Mouse (Mus musculus) kidney, embryonic 14.5 days (tissue): ENCODE results near the gene Elmsan1. TPM values are rescaled to one million over a fixed set of nuclear protein-coding genes. Genes with fewer than 3 reads are reported as not detected.

Source experiments
- ATAC-seq: fragments of 200-750 bp; cut with Nextera tagmentation; 2 replicates; pipeline ENCODE4 v1.8.0; 2017; ENCODE audit warnings: moderate number of reproducible peaks, mild to moderate bottlenecking, moderate TSS enrichment, moderate library complexity; ENCODE audit not compliant: low FRiP score, low TSS enrichment
- H3K27ac ChIP-seq: fragments of 300-500 bp; sonication (generic); 2 replicates; pipeline ENCODE4 v1.5.1; 2014; ENCODE audit warnings: low read depth, mild to moderate bottlenecking, low read length, moderate library complexity, mixed read lengths
- H3K27me3 ChIP-seq: fragments of 300-500 bp; sonication (generic); 2 replicates; pipeline ENCODE4 v1.6.1; 2014; ENCODE audit warnings: mild to moderate bottlenecking, low read length; ENCODE audit not compliant: control insufficient read depth, insufficient read depth
- H3K36me3 ChIP-seq: fragments of 300-500 bp; sonication (generic); 2 replicates; pipeline ENCODE4 v1.6.1; 2014; ENCODE audit warnings: low read length, mixed read lengths; ENCODE audit not compliant: control insufficient read depth, insufficient read depth
- H3K4me1 ChIP-seq: fragments of 300-500 bp; sonication (generic); 2 replicates; pipeline ENCODE4 v1.6.1; 2014; ENCODE audit warnings: low read length, mixed read lengths; ENCODE audit not compliant: control insufficient read depth, insufficient read depth
- H3K4me2 ChIP-seq: fragments of 300-500 bp; sonication (generic); replicated peaks from 2 replicates; pipeline ENCODE4 v1.6.1; 2014; ENCODE audit warnings: low read depth, mild to moderate bottlenecking, low read length
- H3K4me3 ChIP-seq: fragments of 300-500 bp; sonication (generic); 2 replicates; pipeline ENCODE4 v1.5.1; 2014; ENCODE audit warnings: mild to moderate bottlenecking, low read length
- H3K9ac ChIP-seq: fragments of 300-500 bp; sonication (generic); 2 replicates; pipeline ENCODE4 v1.6.1; 2014; ENCODE audit warnings: low read depth, mild to moderate bottlenecking, low read length, moderate library complexity
- H3K9me3 ChIP-seq: fragments of 300-500 bp; sonication (generic); 2 replicates; pipeline ENCODE4 v1.6.1; 2016; ENCODE audit warnings: low read length; ENCODE audit not compliant: control insufficient read depth
- whole genome bisulfite sequencing: fragments of 180-500 bp; shearing (Covaris S2); extraction: QIAGEN DNeasy Blood & Tissue Kit; methylation state at CpG from one replicate; pipeline ENCODE4 v1.1.7; 2014; 5-methylcytosine and 5-hydroxymethylcytosine counted together
- polyA plus RNA-seq: library from polyadenylated mRNA; unstranded; fragments of >200 nt; fragmentation: Nextera tagmentation; extraction: Ambion mirVana; gene quantifications from 2 replicates; pipeline ENCODE4 v1.2.1, GENCODE M21; 2014

Gene Elmsan1
- polyA plus RNA-seq, 1 experiment from 2014 or later = 9.3 TPM

GRCm38 (mm10) chr12:84152352-84153190 lies 66.1 kb downstream of the Elmsan1 start:
- no peak overlapping the region for H3K27ac ChIP-seq

GRCm38 (mm10) chr12:84151911-84152310 lies 66.8 kb downstream of the Elmsan1 start:
- H3K36me3 ChIP-seq = peaks cover 45% of the 10 kb centered on the region
- H3K4me3 ChIP-seq = no peak overlapping the region
- H3K4me2 ChIP-seq = no peak overlapping the region
- H3K27me3 ChIP-seq = no peaks in the 10 kb centered on the region
- no peak for ATAC-seq
- H3K9ac ChIP-seq = no peak overlapping the region
- no peak overlapping the region for H3K27ac ChIP-seq
- H3K4me1 ChIP-seq = 0 out of 2 replicates have a peak, but pooled peaks cover 12% of the 10 kb centered on the region
- 85% methylated on average over 10 of the region's 10 CpGs for WGBS
- no peaks in the 10 kb centered on the region for H3K9me3 ChIP-seq

More at GRCm38 (mm10) chr12:84152352-84153190, 66.1 kb downstream of the Elmsan1 start:
- H3K27me3 ChIP-seq = no peaks in the 10 kb centered on the region
- ATAC-seq = no peak
- H3K4me2 ChIP-seq = no peak overlapping the region
- H3K4me3 ChIP-seq = no peak overlapping the region
- H3K36me3 ChIP-seq = peaks cover 49% of the 10 kb centered on the region
- 48% methylated on average over 32 of the region's 32 CpGs for WGBS
- H3K4me1 ChIP-seq = 0 out of 2 replicates have a peak, but pooled peaks cover 12% of the 10 kb centered on the region
- H3K9ac ChIP-seq = no peak overlapping the region
- H3K9me3 ChIP-seq = no peaks in the 10 kb centered on the region

- Histone ChIP-seq H3K36me3 (peaks cover 41% of the 10 kb centered on the region), H3K9ac (no peak overlapping the region), H3K27ac (no peak overlapping the region), H3K9me3 (no peaks in the 10 kb centered on the region), H3K4me1 (0 out of 2 replicates have a peak, but pooled peaks cover 12% of the 10 kb centered on the region), H3K27me3 (no peaks in the 10 kb centered on the region), H3K4me2 (no peak overlapping the region), H3K4me3 (no peak overlapping the region)
- no peak for ATAC-seq
- 58% methylated on average over 6 of the region's 6 CpGs for WGBS
These were observed 67.7 kb downstream of the Elmsan1 start for GRCm38 (mm10) chr12:84150976-84151375.

DNA sequence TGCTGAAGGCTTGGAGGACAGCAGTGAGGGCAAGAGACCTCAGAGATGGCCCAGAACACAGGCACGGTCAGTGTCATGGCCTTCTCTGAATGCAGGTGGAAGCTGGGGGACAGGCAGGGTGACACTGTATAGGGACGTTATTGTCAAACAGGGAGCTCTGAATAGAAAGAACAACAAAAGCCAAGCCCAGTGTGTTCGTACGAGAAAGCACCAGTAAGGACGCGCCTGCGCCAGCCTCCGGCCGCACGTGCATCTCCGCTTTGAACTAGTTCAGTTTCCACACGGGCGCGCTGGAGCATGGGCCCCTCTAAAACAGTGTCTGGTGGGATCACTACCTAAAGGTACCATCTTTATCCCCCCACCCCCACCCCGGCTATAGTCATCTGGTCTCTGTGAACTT lies 68.7 kb downstream of the Elmsan1 start:
- 0 out of 2 replicates have a peak, but pooled peaks cover 11% of the 10 kb centered on the region for H3K4me1 ChIP-seq
- H3K4me2 ChIP-seq = no peak overlapping the region
- H3K9ac ChIP-seq = no peak overlapping the region
- H3K27me3 ChIP-seq = no peaks in the 10 kb centered on the region
- WGBS = 89% methylated on average over 15 of the region's 15 CpGs
- no peaks in the 10 kb centered on the region for H3K9me3 ChIP-seq
- no peak overlapping the region for H3K27ac ChIP-seq
- H3K4me3 ChIP-seq = no peak overlapping the region
- H3K36me3 ChIP-seq = peaks cover 35% of the 10 kb centered on the region
- no peak for ATAC-seq

- ATAC-seq = no peak; the same call in 1 of the 2 replicates
- no peaks in the 10 kb centered on the region for H3K27me3 ChIP-seq
- H3K4me3 ChIP-seq = peak overlapping the region; percentile 52
These were observed 70.1 kb downstream of the Elmsan1 start for GRCm38 (mm10) chr12:84148622-84149012.

GRCm38 (mm10) chr12:84147954-84148621 lies 70.6 kb downstream of the Elmsan1 start, which contains the start of gene Pnma1:
Gene Pnma1, minus strand, starts transcription at chr12:84148489.
- no peak within 1 kb of the TSS for H3K27ac ChIP-seq
- 0 out of 2 replicates have a peak, but pooled peaks cover 8% of the 10 kb centered on the region for H3K4me1 ChIP-seq
- ATAC-seq = peak; percentile 84
- WGBS = under 1% methylated on average over 50 of the region's 50 CpGs
- H3K27me3 ChIP-seq = no peaks in the 10 kb centered on the region
- peak within 1 kb of the TSS; percentile 92 for H3K4me2 ChIP-seq
- H3K9ac ChIP-seq = peak within 1 kb of the TSS; percentile 63
- peaks cover 20% of the 10 kb centered on the region; the same call in 1 of the 2 replicates for H3K36me3 ChIP-seq
- peak within 1 kb of the TSS; percentile 52 for H3K4me3 ChIP-seq
- no peaks in the 10 kb centered on the region for H3K9me3 ChIP-seq

More at GRCm38 (mm10) chr12:84148622-84149012, 70.1 kb downstream of the Elmsan1 start:
- Histone ChIP-seq H3K27ac (no peak overlapping the region), H3K9ac (peak overlapping the region; percentile 63), H3K36me3 (peaks cover 24% of the 10 kb centered on the region), H3K4me1 (0 out of 2 replicates have a peak, but pooled peaks cover 8% of the 10 kb centered on the region), H3K9me3 (no peaks in the 10 kb centered on the region), H3K4me2 (peak overlapping the region; percentile 92)
- WGBS = 23% methylated on average over 10 of the region's 10 CpGs

- no peak overlapping the region for H3K4me3 ChIP-seq
- ATAC-seq = no peak
- H3K9me3 ChIP-seq = no peaks in the 10 kb centered on the region
- H3K4me1 ChIP-seq = no peaks in the 10 kb centered on the region; the same call in 1 of the 2 replicates
- no peaks in the 10 kb centered on the region for H3K27me3 ChIP-seq
- peaks cover 10% of the 10 kb centered on the region; the same call in 1 of the 2 replicates for H3K36me3 ChIP-seq
- H3K9ac ChIP-seq = no peak overlapping the region
- no peak overlapping the region for H3K4me2 ChIP-seq
- no peak overlapping the region for H3K27ac ChIP-seq
- 48% methylated on average over 14 of the region's 14 CpGs for WGBS
These were observed 76.2 kb downstream of the Elmsan1 start for GRCm38 (mm10) chr12:84142281-84143050.

GRCm38 (mm10) chr12:84141271-84141670 lies 77.4 kb downstream of the Elmsan1 start:
- Histone ChIP-seq H3K36me3 (peaks cover 14% of the 10 kb centered on the region), H3K4me1 (no peaks in the 10 kb centered on the region; the same call in 1 of the 2 replicates), H3K9ac (no peak overlapping the region), H3K9me3 (no peaks in the 10 kb centered on the region), H3K27ac (no peak overlapping the region), H3K4me3 (no peak overlapping the region), H3K4me2 (no peak overlapping the region), H3K27me3 (no peaks in the 10 kb centered on the region)
- WGBS = 89% methylated on average over 4 of the region's 4 CpGs
- ATAC-seq = no peak
